Mouse (Mus musculus) limb, embryonic 13.5 days (tissue): ENCODE results near the gene Gm10097. TPM values are rescaled to one million over a fixed set of nuclear protein-coding genes. Genes with fewer than 3 reads are reported as not detected.
A peak's percentile ranks its signal among the peaks of the same experiment; 100 is the strongest.

Experiments used
- ATAC-seq: fragments of 200-750 bp; cut with Nextera tagmentation; 2 replicates; pipeline ENCODE4 v1.8.0; 2017; ENCODE audit warnings: low read depth, moderate number of reproducible peaks, moderate TSS enrichment; ENCODE audit not compliant: low FRiP score
- H3K27ac ChIP-seq: fragments of 300-500 bp; sonication (generic); 2 replicates; pipeline ENCODE4 v1.5.1; 2015; ENCODE audit warnings: inconsistent platforms, mild to moderate bottlenecking, moderate library complexity
- H3K27me3 ChIP-seq: fragments of 300-500 bp; sonication (generic); 2 replicates; pipeline ENCODE4 v1.6.1; 2015; ENCODE audit warnings: mild to moderate bottlenecking, inconsistent platforms
- H3K36me3 ChIP-seq: fragments of 300-500 bp; sonication (generic); 2 replicates; pipeline ENCODE4 v1.6.1; 2015; ENCODE audit warnings: inconsistent platforms, mild to moderate bottlenecking, moderate library complexity
- H3K4me1 ChIP-seq: fragments of 300-500 bp; sonication (generic); 2 replicates; pipeline ENCODE4 v1.6.1; 2015; ENCODE audit warnings: inconsistent platforms
- H3K4me2 ChIP-seq: fragments of 300-500 bp; sonication (generic); replicated peaks from 2 replicates; pipeline ENCODE4 v1.6.1; 2015; ENCODE audit warnings: inconsistent platforms, mild to moderate bottlenecking, moderate library complexity
- H3K4me3 ChIP-seq: fragments of 300-500 bp; sonication (generic); 2 replicates; pipeline ENCODE4 v1.5.1; 2015; ENCODE audit warnings: moderate library complexity, mild to moderate bottlenecking, inconsistent platforms
- H3K9ac ChIP-seq: fragments of 300-500 bp; sonication (generic); 2 replicates; pipeline ENCODE4 v1.6.1; 2015; ENCODE audit warnings: mild to moderate bottlenecking, inconsistent platforms
- H3K9me3 ChIP-seq: fragments of 300-500 bp; sonication (generic); 2 replicates; pipeline ENCODE4 v1.6.1; 2016; ENCODE audit warnings: inconsistent platforms
- WGBS: fragments of 180-500 bp; shearing (Covaris S2); methylation state at CpG from one replicate; pipeline ENCODE4 v1.1.7; 2015; 5-methylcytosine and 5-hydroxymethylcytosine counted together
- polyA plus RNA-seq: library from polyadenylated mRNA; unstranded; fragments of >200 nt; fragmentation: Nextera tagmentation; extraction: Ambion mirVana; gene quantifications from 2 replicates; pipeline ENCODE4 v1.2.1, GENCODE M21; 2015

Gene Gm10097
- polyA plus RNA-seq, 1 experiment from 2014 or later: 0.13 TPM

GRCm38 (mm10) chr10:5056940-5057339, 12.1 kb upstream of the Gm10097 start:
- ATAC-seq: no peak
- H3K27ac ChIP-seq: no peak overlapping the region
- no peak overlapping the region for H3K4me2 ChIP-seq
- H3K9me3 ChIP-seq: no peaks in the 10 kb centered on the region
- peaks cover 15% of the 10 kb centered on the region for H3K36me3 ChIP-seq
- no peaks in the 10 kb centered on the region for H3K27me3 ChIP-seq
- H3K9ac ChIP-seq: no peak overlapping the region
- no peaks in the 10 kb centered on the region for H3K4me1 ChIP-seq
- 87% methylated on average over 3 of the region's 3 CpGs for WGBS
- no peak overlapping the region for H3K4me3 ChIP-seq

DNA sequence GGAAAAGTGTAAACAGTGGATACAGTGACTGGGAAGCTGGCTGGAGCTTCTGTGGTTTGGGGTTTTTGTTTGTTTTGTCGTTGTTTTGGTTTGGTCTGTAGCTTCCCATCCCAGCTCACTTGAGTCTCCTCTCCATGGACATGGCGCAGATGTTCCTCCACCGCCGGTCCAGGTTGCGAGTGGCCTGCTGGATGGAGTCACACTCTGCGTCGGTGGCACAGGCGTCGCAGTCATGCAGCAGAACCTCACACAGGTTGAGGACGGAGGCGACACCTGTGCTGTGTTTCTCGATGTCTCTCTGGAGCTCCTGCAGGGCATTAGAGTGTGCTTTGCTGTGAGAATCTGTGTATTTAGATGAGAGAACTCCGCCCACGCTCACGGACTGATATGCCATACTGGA, 11.3 kb upstream of the Gm10097 start:
- no peak overlapping the region for H3K9ac ChIP-seq
- no peak overlapping the region for H3K4me3 ChIP-seq
- H3K27me3 ChIP-seq: no peaks in the 10 kb centered on the region
- H3K9me3 ChIP-seq: no peaks in the 10 kb centered on the region
- no peak for ATAC-seq
- WGBS: 92% methylated on average over 15 of the region's 15 CpGs
- peaks cover 12% of the 10 kb centered on the region for H3K36me3 ChIP-seq
- no peak overlapping the region for H3K4me2 ChIP-seq
- H3K4me1 ChIP-seq: no peaks in the 10 kb centered on the region
- H3K27ac ChIP-seq: no peak overlapping the region

- H3K27ac ChIP-seq: no peak overlapping the region
- H3K4me2 ChIP-seq: no peak overlapping the region
- peaks cover 12% of the 10 kb centered on the region for H3K36me3 ChIP-seq
- ATAC-seq: no peak
- no peak overlapping the region for H3K4me3 ChIP-seq
- WGBS: 76% methylated on average over 2 of the region's 2 CpGs
- H3K4me1 ChIP-seq: no peaks in the 10 kb centered on the region
- no peak overlapping the region for H3K9ac ChIP-seq
- H3K9me3 ChIP-seq: no peaks in the 10 kb centered on the region
- H3K27me3 ChIP-seq: no peaks in the 10 kb centered on the region
These were observed 10.1 kb upstream of the Gm10097 start for GRCm38 (mm10) chr10:5058876-5059275.

DNA sequence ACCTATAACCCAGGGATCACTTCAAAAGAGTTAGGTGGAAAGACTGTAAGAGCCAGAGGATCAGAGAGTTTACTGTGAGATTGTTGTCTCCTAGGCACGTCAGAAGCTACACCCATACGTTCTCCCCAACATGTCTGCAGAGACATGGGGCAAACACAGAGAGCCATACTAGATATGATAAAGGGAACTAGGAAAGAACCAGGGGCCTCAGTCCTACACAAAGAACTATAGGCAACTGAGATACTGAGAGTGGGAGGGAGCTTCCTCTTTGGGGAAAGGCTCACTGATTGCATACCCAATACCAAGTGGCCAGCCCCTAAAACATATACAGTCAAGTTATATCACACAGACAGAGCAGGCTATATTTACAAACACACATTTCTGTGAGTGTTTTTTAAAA, 9.0 kb upstream of the Gm10097 start:
- Histone ChIP-seq H3K27ac (no peak overlapping the region), H3K4me2 (no peak overlapping the region), H3K4me3 (no peak overlapping the region), H3K9me3 (no peaks in the 10 kb centered on the region), H3K36me3 (peaks cover 12% of the 10 kb centered on the region), H3K9ac (no peak overlapping the region), H3K4me1 (no peaks in the 10 kb centered on the region), H3K27me3 (no peaks in the 10 kb centered on the region)
- ATAC-seq: no peak
- WGBS: 74% methylated on average over 2 of the region's 2 CpGs

DNA sequence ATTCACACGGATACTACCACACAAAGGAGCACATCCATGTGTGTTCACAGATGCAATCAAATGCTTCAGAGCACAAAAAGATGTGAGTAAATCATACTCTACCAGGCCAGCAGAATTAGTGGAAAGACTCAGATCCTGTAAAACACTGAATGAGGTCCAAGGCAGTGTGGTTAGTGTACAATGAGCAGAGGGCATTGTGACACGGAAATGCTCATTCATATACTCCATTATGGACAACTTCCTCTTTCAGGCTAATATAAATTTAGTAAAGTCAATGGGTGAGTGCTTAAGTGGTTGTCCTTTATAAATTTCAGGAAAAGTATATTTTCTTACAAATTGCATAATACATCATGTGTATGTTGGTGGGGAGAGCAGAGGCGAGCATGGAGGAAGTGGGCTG, 1.9 kb upstream of the Gm10097 start:
- H3K9me3 ChIP-seq: no peaks in the 10 kb centered on the region
- no peak for ATAC-seq
- no peak overlapping the region; the same call in 1 of the 2 replicates for H3K27ac ChIP-seq
- no peaks in the 10 kb centered on the region for H3K36me3 ChIP-seq
- no peak overlapping the region for H3K4me2 ChIP-seq
- peaks cover 14% of the 10 kb centered on the region for H3K4me1 ChIP-seq
- peaks cover 19% of the 10 kb centered on the region for H3K27me3 ChIP-seq
- H3K9ac ChIP-seq: no peak overlapping the region
- WGBS: 88% methylated on average over 3 of the region's 3 CpGs
- no peak overlapping the region for H3K4me3 ChIP-seq

DNA sequence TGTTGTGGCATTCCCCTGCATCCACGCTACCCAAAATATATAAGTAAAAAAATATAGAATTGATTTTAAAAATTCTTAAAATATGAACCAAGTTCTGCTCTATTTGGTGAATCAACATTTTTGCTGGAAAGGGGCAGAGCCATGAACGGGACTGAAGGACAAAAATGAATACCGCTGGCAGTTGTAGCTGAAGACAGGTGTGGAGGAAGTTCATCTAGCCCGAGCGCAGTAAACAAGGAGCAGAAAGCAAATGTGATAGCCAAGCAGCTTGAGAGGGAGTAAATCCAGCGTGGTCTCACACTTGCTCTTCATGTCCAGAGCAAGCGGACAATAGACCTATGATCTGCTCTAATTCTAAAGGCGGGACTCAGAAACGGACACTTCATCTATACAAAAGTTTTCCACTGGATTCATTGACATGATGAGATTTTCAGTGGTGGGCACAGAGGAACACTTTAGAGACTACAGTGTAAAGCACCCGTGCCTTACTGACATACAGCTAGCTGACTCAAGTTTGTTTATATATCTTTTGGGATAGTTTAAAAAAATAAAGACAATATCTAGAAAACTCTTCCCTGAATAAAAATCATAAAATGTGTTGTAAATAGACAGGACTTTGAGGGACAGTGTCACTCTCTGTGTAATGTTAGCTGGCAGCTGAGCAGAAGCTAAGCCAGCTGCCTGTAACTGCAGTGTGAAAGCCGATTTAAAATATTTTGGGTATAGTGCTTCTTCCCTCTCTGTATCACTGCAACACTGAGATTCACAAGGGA, 1.4 kb downstream of the Gm10097 start:
- Histone ChIP-seq H3K9me3 (no peaks in the 10 kb centered on the region), H3K27ac (no peak overlapping the region), H3K36me3 (peaks cover 4% of the 10 kb centered on the region), H3K27me3 (peaks cover 19% of the 10 kb centered on the region), H3K9ac (no peak overlapping the region), H3K4me2 (no peak overlapping the region), H3K4me3 (no peak overlapping the region), H3K4me1 (peaks cover 14% of the 10 kb centered on the region)
- peak; percentile 82 for ATAC-seq
- WGBS: 71% methylated on average over 11 of the region's 11 CpGs

DNA sequence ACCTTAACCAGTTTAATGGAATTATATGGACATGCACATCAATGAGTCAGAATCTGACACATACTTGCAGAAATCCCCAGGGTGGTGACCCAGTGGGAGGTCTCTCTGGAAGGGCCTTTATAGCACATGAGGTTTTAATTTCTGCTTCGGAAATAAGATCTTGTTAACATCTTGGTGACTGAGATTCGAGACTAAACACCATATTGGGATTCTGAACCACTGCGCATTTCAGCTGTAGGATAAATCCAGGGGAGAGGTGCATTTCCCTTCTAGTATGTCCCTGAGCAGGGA, 1.9 kb downstream of the Gm10097 start:
- H3K36me3 ChIP-seq: peaks cover 4% of the 10 kb centered on the region
- H3K27ac ChIP-seq: no peak overlapping the region
- WGBS: 9% methylated on average over 3 of the region's 3 CpGs
- no peak overlapping the region for H3K9ac ChIP-seq
- no peak; the same call in none of the 2 replicates for ATAC-seq
- H3K4me3 ChIP-seq: no peak overlapping the region
- H3K9me3 ChIP-seq: no peaks in the 10 kb centered on the region
- peaks cover 14% of the 10 kb centered on the region for H3K4me1 ChIP-seq
- H3K27me3 ChIP-seq: peaks cover 19% of the 10 kb centered on the region
- no peak overlapping the region for H3K4me2 ChIP-seq

DNA sequence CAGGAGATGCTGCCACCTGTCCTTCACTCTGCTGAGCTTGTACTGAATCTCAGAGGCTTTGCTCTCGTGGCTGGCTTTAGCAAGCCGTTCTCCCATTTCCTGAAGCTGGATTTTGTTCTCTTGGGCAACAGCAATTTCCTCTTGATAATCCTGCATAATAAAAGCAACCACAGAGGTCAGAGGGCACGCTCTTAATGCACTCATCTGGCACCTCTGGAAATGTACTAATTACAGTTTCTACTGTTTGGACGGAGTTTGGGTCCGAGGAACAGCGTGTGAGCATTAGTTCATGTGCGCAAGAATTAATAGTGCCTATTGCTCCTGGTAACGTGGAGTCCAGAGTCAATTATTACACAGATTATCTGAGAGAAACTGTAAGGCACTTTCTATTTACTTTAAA, 3.1 kb downstream of the Gm10097 start:
- H3K27ac ChIP-seq: no peak overlapping the region
- H3K4me3 ChIP-seq: no peak overlapping the region
- peaks cover 15% of the 10 kb centered on the region for H3K27me3 ChIP-seq
- no peak overlapping the region for H3K9ac ChIP-seq
- no peak overlapping the region for H3K4me2 ChIP-seq
- 25% methylated on average over 8 of the region's 8 CpGs for WGBS
- ATAC-seq: no peak
- peaks cover 14% of the 10 kb centered on the region for H3K4me1 ChIP-seq
- H3K36me3 ChIP-seq: peaks cover 4% of the 10 kb centered on the region
- no peaks in the 10 kb centered on the region for H3K9me3 ChIP-seq

DNA sequence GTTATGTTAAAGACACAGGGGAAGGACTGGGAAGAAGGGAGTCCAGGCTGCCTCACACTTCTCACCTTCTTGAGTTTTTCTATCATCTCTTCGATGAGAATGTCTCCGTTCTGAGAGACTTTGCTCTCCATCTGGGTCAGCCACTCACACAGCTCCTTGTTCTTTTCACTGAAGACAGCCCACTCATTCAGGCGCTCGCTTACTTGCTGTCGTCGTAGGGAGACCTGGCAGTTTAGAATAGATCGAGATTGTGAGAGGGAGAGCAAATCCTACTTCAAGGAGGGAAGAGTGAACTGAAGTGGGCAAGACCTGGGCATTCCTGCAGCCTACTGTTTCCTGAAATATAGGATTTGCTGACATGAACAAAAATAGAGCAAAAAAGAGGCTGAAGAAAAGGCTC, 6.7 kb downstream of the Gm10097 start:
- no peak for ATAC-seq

GRCm38 (mm10) chr10:5079945-5080468, 11.0 kb downstream of the Gm10097 start:
- H3K9ac ChIP-seq: no peak overlapping the region
- peaks cover 6% of the 10 kb centered on the region for H3K4me1 ChIP-seq
- no peak overlapping the region for H3K4me3 ChIP-seq
- H3K27ac ChIP-seq: no peak overlapping the region
- ATAC-seq: peak; percentile 73; the same call in 1 of the 2 replicates
- H3K27me3 ChIP-seq: no peaks in the 10 kb centered on the region
- H3K36me3 ChIP-seq: no peaks in the 10 kb centered on the region
- WGBS: 38% methylated on average over 9 of the region's 9 CpGs
- H3K9me3 ChIP-seq: no peaks in the 10 kb centered on the region
- H3K4me2 ChIP-seq: no peak overlapping the region

More for the DNA sequence above, 6.7 kb downstream of the Gm10097 start:
- H3K4me2 ChIP-seq: no peak overlapping the region
- no peaks in the 10 kb centered on the region for H3K27me3 ChIP-seq
- no peak overlapping the region for H3K9ac ChIP-seq
- H3K4me1 ChIP-seq: peaks cover 20% of the 10 kb centered on the region
- no peaks in the 10 kb centered on the region for H3K9me3 ChIP-seq
- H3K27ac ChIP-seq: no peak overlapping the region
- H3K4me3 ChIP-seq: no peak overlapping the region
- H3K36me3 ChIP-seq: peaks cover 4% of the 10 kb centered on the region
- WGBS: 87% methylated on average over 7 of the region's 7 CpGs

GRCm38 (mm10) chr10:5083716-5084115, 14.7 kb downstream of the Gm10097 start:
- Histone ChIP-seq H3K36me3 (no peaks in the 10 kb centered on the region), H3K4me1 (peaks cover 6% of the 10 kb centered on the region), H3K27ac (no peak overlapping the region), H3K9ac (no peak overlapping the region), H3K4me3 (no peak overlapping the region), H3K4me2 (no peak overlapping the region), H3K27me3 (no peaks in the 10 kb centered on the region), H3K9me3 (no peaks in the 10 kb centered on the region)
- ATAC-seq: no peak
- 86% methylated on average over 6 of the region's 6 CpGs for whole genome bisulfite sequencing

GRCm38 (mm10) chr10:5085792-5086191, 16.8 kb downstream of the Gm10097 start:
- no peak overlapping the region for H3K4me2 ChIP-seq
- H3K4me3 ChIP-seq: no peak overlapping the region
- H3K9me3 ChIP-seq: no peaks in the 10 kb centered on the region
- WGBS: 73% methylated on average over 5 of the region's 5 CpGs
- H3K27me3 ChIP-seq: no peaks in the 10 kb centered on the region
- H3K27ac ChIP-seq: no peak overlapping the region
- no peak overlapping the region for H3K9ac ChIP-seq
- ATAC-seq: no peak
- H3K36me3 ChIP-seq: no peaks in the 10 kb centered on the region
- H3K4me1 ChIP-seq: no peaks in the 10 kb centered on the region

DNA sequence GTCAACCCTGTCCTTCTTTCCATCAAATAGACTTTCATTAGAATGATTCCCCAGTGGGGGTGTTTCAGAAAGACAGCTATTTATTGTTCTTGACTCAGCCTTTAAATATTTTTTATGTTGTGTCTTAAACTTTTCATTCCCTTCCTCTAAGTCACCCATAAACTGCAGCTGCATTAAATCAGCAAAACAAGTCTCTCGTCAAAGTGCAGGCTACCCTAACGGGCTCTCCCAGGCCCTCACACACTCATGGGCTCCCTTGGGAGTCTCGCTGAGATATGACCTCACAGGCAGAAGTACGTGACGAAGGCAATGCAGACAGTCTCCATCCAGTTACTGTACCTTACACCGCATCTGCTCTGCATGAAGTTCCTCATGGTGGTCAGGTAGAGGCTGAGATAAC, 17.3 kb downstream of the Gm10097 start:
- Histone ChIP-seq H3K27ac (no peak overlapping the region), H3K4me2 (no peak overlapping the region), H3K27me3 (no peaks in the 10 kb centered on the region), H3K9me3 (no peaks in the 10 kb centered on the region), H3K9ac (no peak overlapping the region), H3K36me3 (no peaks in the 10 kb centered on the region), H3K4me3 (no peak overlapping the region), H3K4me1 (no peaks in the 10 kb centered on the region)
- ATAC-seq: no peak
- WGBS: 42% methylated on average over 6 of the region's 6 CpGs
